8 mouse cellular contexts compared by ENCODE assay signal in genomic region chr5:144207478-144207877, GRCm38 (mm10). TPM values are rescaled to one million over a fixed set of nuclear protein-coding genes. Genes with fewer than 3 reads are reported as not detected.
A peak's percentile ranks its signal among the peaks of the same experiment; 100 is the strongest.
DNase-seq lines count a peak whose midpoint lies in the region; ATAC-seq lines count a peak whose summit lies in the region.

No protein-coding gene starts in this region.

- peaks cover 2% of the 10 kb centered on the region; the same call in 1 of the 2 replicates for H3K36me3 ChIP-seq in hindbrain, embryonic 11.5 days (ENCODE audit: control insufficient read depth, insufficient read depth, low read length)
- peaks cover 92% of the 10 kb centered on the region for H3K36me3 ChIP-seq in hindbrain, embryonic 13.5 days
- H3K36me3 ChIP-seq in embryonic facial prominence, embryonic 10.5 days (replicated peaks): peaks cover 76% of the 10 kb centered on the region

- no peak overlapping the region for H3K9ac ChIP-seq in hindbrain, embryonic 11.5 days (ENCODE audit: low read depth, low read length)
- H3K9ac ChIP-seq in hindbrain, embryonic 13.5 days: no peak overlapping the region

- peak; percentile 71 for DNase-seq in hindbrain, embryonic 11.5 days (ENCODE audit: low spot score)
- peak; percentile 55 to 61 for DNase-seq in B cell, adult 2 months
- DNase-seq in NIH3T3 (ENCODE audit: low read depth): peak; percentile 63
- peak; percentile 49 for DNase-seq in embryonic facial prominence, embryonic 10.5 days (ENCODE audit: low spot score)
- DNase-seq in kidney, postnatal 14 days: peak; percentile 51
- no peak for DNase-seq in urinary bladder, postnatal 4 days (ENCODE audit: low spot score in 2 of 2)

- no peaks in the 10 kb centered on the region for H3K27me3 ChIP-seq in hindbrain, embryonic 11.5 days (ENCODE audit: control insufficient read depth, insufficient read depth, low read length)
- H3K27me3 ChIP-seq in hindbrain, embryonic 13.5 days: no peaks in the 10 kb centered on the region
- H3K27me3 ChIP-seq in embryonic facial prominence, embryonic 10.5 days (replicated peaks; ENCODE audit: low read depth, poor library complexity, severe bottlenecking): no peaks in the 10 kb centered on the region

- H3K4me2 ChIP-seq in hindbrain, embryonic 11.5 days (replicated peaks; ENCODE audit: low read depth, low read length): no peak overlapping the region
- H3K4me2 ChIP-seq in hindbrain, embryonic 13.5 days: no peak overlapping the region

- ATAC-seq in hindbrain, embryonic 11.5 days (ENCODE audit: low FRiP score): no peak
- ATAC-seq in hindbrain, embryonic 13.5 days (ENCODE audit: low FRiP score): no peak; the same call in 1 of the 2 replicates
- peak; percentile 49 for ATAC-seq in megakaryocyte, adult 5-6 weeks (ENCODE audit: poor library complexity, severe bottlenecking)

- no peak overlapping the region for H3K27ac ChIP-seq in hindbrain, embryonic 11.5 days (ENCODE audit: low read depth, low read length)
- no peak overlapping the region for H3K27ac ChIP-seq in hindbrain, embryonic 13.5 days
- no peak overlapping the region for H3K27ac ChIP-seq in embryonic facial prominence, embryonic 10.5 days (replicated peaks)

- no peak overlapping the region for H3K4me3 ChIP-seq in hindbrain, embryonic 11.5 days (ENCODE audit: low read depth, low read length)
- no peak overlapping the region for H3K4me3 ChIP-seq in hindbrain, embryonic 13.5 days
- H3K4me3 ChIP-seq in embryonic facial prominence, embryonic 10.5 days: no peak overlapping the region

- no peaks in the 10 kb centered on the region for H3K9me3 ChIP-seq in hindbrain, embryonic 11.5 days (ENCODE audit: control insufficient read depth, low read length)
- peaks cover 6% of the 10 kb centered on the region; the same call in 1 of the 2 replicates for H3K9me3 ChIP-seq in hindbrain, embryonic 13.5 days
- peaks cover under 1% of the 10 kb centered on the region; the same call in 1 of the 2 replicates for H3K9me3 ChIP-seq in embryonic facial prominence, embryonic 10.5 days

- H3K4me1 ChIP-seq in hindbrain, embryonic 11.5 days (replicated peaks; ENCODE audit: control insufficient read depth, insufficient read depth, low read length): no peaks in the 10 kb centered on the region
- no peaks in the 10 kb centered on the region for H3K4me1 ChIP-seq in hindbrain, embryonic 13.5 days (replicated peaks)
- H3K4me1 ChIP-seq in embryonic facial prominence, embryonic 10.5 days: no peaks in the 10 kb centered on the region

- WGBS in hindbrain, embryonic 11.5 days: 61% methylated on average over 11 of the region's 11 CpGs
- 52% methylated on average over 11 of the region's 11 CpGs for WGBS in hindbrain, embryonic 13.5 days
- WGBS in embryonic facial prominence, embryonic 10.5 days: 52% methylated on average over 11 of the region's 11 CpGs

RNA-seq across cellular contexts. Expression of gene Tecpr1, which starts 15.9 kb away (rescaled TPM):
- 13.3 and 16.6 TPM in 2 replicates for polyA plus RNA-seq in hindbrain, embryonic 11.5 days (2014; fragmentation: Nextera tagmentation; extraction: Ambion mirVana)
- 41.5 and 42.1 TPM in 2 replicates for polyA plus RNA-seq in hindbrain, embryonic 13.5 days (2015; fragmentation: Nextera tagmentation; extraction: Ambion mirVana)
- polyA plus RNA-seq in embryonic facial prominence, embryonic 10.5 days (2016; fragmentation: Nextera tagmentation; extraction: Ambion mirVana): 19.3 and 21.1 TPM in 2 replicates
- 6.0 and 9.8 TPM in 2 replicates for total RNA-seq in megakaryocyte, adult 5-6 weeks (2015)
- total RNA-seq in megakaryocyte, adult 5-6 weeks (2017): 8.0 and 13.0 TPM in 2 replicates

RNA-seq across cellular contexts. Expression of gene Bhlha15, which starts 17.4 kb away (rescaled TPM):
- polyA plus RNA-seq in hindbrain, embryonic 11.5 days (2014; fragmentation: Nextera tagmentation; extraction: Ambion mirVana): 0.04 and 0.15 TPM in 2 replicates
- polyA plus RNA-seq in hindbrain, embryonic 13.5 days (2015; fragmentation: Nextera tagmentation; extraction: Ambion mirVana): 0.14 and 0.17 TPM in 2 replicates
- polyA plus RNA-seq in embryonic facial prominence, embryonic 10.5 days (2016; fragmentation: Nextera tagmentation; extraction: Ambion mirVana): 0.16 and 0.35 TPM in 2 replicates
- 0.07 and 0.16 TPM in 2 replicates for total RNA-seq in megakaryocyte, adult 5-6 weeks (2015)
- 0.07 TPM in 1 of 2 replicates, not detected in the other for total RNA-seq in megakaryocyte, adult 5-6 weeks (2017)

RNA-seq across cellular contexts. Expression of gene Bri3, which starts 36.8 kb away (rescaled TPM):
- polyA plus RNA-seq in hindbrain, embryonic 11.5 days (2014; fragmentation: Nextera tagmentation; extraction: Ambion mirVana): 125 and 126 TPM in 2 replicates
- 116 and 125 TPM in 2 replicates for polyA plus RNA-seq in hindbrain, embryonic 13.5 days (2015; fragmentation: Nextera tagmentation; extraction: Ambion mirVana)
- 119 and 124 TPM in 2 replicates for polyA plus RNA-seq in embryonic facial prominence, embryonic 10.5 days (2016; fragmentation: Nextera tagmentation; extraction: Ambion mirVana)
- total RNA-seq in megakaryocyte, adult 5-6 weeks (2015): 86.8 and 91.0 TPM in 2 replicates
- 20.1 and 33.8 TPM in 2 replicates for total RNA-seq in megakaryocyte, adult 5-6 weeks (2017)

Comparison
In these comparisons a context has a peak if more than half of its experiments do, and no peak if none do; other contexts are left out.
1. DNase-seq: peak in hindbrain, embryonic 11.5 days (single experiment), B cell, adult 2 months (2 of 2), NIH3T3 (single experiment), embryonic facial prominence, embryonic 10.5 days (single experiment) and kidney, postnatal 14 days (single experiment); none in urinary bladder, postnatal 4 days (0 of 2).